Mouse (Mus musculus) CD4-positive, CD25-positive, alpha-beta regulatory T cell, adult 2 months (primary cell): ENCODE results near the gene Ergic1.

Source experiments
- DNase-seq: peaks from one replicate; pipeline ENCODE4 v3.0.0-alpha.2; 2012; ENCODE audit warnings: low read depth, low spot score

The Ergic1 gene

GRCm38 (mm10) chr17:26699819-26700616, 138.7 kb downstream of the Ergic1 start:
- no peak for DNase-seq

GRCm38 (mm10) chr17:26701565-26701964, 140.3 kb downstream of the Ergic1 start:
- DNase-seq, result no peak

GRCm38 (mm10) chr17:26702621-26703020, 141.3 kb downstream of the Ergic1 start:
- DNase-seq, result no peak

- DNase-seq, result no peak
Observed at GRCm38 (mm10) chr17:26703671-26704070, 142.4 kb downstream of the Ergic1 start.

- DNase-seq, result no peak
Observed at GRCm38 (mm10) chr17:26705463-26706359, 144.4 kb downstream of the Ergic1 start.
